Mouse (Mus musculus): ENCODE results near the gene Tubgcp2.
A peak's percentile ranks its signal among the peaks of the same experiment; 100 is the strongest.

Tubgcp2 gene

DNA sequence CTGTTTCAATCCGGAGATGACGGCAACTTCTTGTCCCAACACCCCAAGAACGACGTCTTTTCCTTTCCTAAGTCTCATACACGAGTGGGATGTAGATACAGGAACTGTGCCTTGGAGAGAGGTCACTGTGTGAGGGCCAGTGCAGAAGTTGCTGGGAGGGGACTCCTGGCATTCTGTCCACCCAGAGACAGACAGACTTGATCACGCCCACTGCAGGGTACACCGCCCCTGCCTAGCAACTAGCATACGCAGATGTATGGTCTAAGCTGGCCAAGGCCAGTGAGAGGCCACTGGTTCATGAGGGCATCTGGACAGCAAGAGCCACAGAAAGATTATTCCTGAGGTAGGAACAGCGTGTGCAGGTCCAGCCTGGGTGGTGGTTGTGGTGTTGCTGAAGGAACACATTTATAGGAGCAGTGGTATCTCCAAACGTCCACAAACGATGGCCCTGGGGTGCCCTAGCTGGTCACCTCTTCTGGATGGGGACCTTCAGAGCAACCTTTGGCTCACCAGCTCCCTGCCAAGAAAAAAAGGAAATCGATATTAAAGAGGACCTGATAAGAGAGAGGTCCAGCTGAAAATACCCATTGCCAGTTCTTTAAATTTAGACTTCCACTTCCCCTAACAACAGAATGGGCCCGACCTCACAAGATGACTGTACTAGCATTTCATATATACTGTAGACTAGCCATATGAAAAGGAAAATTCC, 57.3 kb downstream of the Tubgcp2 start:
- no peak for DNase-seq (ENCODE audit: extremely low spot score)

DNA sequence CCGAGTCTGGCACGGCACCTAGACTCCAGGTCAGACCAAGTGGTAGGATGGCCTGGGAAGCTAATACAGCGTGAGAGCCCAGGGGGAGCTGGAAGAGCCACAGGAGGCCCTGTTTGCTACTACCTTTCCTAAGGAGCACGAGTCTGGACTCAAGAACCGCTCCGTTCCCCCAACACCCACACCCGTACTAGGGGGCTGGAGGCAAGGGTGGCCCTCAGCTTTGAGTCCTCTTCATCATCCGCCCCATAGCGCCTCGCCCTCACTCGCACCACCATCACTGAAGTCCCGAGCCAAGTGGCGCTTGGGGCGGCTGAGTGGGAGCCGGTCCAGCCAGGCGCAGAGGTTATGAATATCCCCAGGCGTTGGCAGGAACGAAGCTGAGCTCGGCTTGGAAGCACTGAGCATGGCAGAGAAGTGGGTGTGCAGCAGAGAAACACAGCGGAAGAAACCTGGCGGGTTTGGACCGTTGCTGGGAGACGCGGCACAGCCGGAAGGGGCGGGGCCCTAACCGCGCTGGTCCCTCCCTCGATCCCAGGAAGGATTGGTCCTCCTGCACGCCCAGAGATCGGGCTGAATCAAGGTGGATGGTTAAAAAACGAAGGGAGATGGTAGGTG, 58.1 kb downstream of the Tubgcp2 start, which contains the start of gene 6430531B16Rik:
6430531B16Rik (minus strand) TSS at position 478 of the 615 bp plus-strand sequence.
- DNase-seq (ENCODE audit: extremely low spot score), result peak; percentile 77

GRCm38 (mm10) chr7:139975471-139975870, 61.0 kb downstream of the Tubgcp2 start:
- DNase-seq (ENCODE audit: extremely low spot score), result no peak

DNA sequence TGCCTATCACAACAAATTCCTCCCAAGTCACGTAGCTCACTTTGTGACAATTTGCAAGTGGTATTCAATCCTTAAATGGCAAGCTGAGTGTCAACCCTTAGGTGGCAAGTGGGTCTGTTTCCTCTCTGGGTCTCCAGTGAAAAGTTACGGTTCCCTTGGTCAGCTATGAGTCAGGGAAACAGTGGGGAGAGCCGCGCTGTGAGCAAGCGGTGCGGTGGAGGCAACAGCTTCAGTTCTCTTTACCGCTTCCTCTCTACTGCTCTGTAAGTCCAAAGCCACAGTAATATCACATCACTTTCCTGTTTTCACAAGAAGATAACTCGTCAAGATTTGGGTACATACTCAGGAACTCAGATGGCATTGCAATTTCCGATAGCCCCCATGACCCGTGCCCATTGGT, 62.2 kb downstream of the Tubgcp2 start:
- no peak for DNase-seq (ENCODE audit: extremely low spot score)

- DNase-seq (ENCODE audit: extremely low spot score), result no peak
These were observed 63.5 kb downstream of the Tubgcp2 start for GRCm38 (mm10) chr7:139972923-139973331.

- DNase-seq (ENCODE audit: extremely low spot score), result no peak
These were observed 65.0 kb downstream of the Tubgcp2 start for GRCm38 (mm10) chr7:139971436-139971835.

DNA sequence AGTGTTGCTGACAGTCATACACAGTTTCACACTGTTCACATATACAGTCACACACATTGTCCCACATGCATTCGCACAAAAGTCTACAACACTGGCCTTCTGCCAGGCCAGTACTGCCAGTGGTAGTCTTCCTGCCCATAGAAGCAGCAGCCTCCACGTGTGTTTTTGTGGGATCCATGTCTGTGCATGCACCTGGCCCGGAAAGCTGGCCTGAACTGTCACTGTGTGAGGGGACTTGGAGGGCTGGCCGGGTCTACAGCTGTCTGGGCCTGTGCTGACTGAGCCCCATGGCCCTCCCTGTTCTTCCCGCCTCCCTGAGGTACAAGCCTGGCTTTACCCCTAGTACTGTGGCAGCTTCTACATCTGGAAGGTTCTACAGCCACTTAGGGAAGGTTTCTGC, 65.5 kb downstream of the Tubgcp2 start:
- no peak for DNase-seq (ENCODE audit: extremely low spot score)

DNA sequence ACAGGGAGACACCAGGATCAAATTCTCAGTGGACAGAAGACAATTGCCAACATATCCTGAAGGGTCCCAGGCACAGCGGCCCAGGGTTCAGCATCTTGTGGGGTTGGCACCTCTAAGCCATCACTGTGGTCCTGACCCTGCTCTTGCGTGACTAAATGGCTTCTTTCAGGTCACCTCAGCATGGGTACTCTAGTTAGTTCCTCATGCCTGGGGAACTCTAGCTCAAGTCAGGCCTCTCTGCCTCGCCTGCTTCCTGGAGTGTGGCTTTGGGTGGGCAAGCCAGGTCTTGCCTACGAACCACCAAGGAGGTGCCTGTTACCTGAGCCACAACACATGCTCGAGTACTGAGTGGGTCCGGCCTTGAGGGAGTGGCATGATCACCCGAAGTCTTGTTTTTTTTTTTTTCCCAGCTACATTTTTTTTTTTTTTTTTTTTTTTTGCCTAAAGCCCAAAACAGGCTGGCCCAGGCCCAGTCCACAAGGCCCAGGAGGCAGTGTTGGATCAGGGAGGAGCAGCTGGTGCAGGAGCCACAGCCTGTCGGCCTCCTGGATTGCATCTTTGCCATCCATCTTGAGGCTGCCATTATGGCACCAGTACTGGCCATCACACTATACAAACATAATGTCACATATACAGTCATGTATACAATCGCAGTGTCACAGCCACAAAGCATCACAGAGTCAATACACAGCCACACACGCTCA, 66.1 kb downstream of the Tubgcp2 start:
- no peak for DNase-seq (ENCODE audit: extremely low spot score)

DNA sequence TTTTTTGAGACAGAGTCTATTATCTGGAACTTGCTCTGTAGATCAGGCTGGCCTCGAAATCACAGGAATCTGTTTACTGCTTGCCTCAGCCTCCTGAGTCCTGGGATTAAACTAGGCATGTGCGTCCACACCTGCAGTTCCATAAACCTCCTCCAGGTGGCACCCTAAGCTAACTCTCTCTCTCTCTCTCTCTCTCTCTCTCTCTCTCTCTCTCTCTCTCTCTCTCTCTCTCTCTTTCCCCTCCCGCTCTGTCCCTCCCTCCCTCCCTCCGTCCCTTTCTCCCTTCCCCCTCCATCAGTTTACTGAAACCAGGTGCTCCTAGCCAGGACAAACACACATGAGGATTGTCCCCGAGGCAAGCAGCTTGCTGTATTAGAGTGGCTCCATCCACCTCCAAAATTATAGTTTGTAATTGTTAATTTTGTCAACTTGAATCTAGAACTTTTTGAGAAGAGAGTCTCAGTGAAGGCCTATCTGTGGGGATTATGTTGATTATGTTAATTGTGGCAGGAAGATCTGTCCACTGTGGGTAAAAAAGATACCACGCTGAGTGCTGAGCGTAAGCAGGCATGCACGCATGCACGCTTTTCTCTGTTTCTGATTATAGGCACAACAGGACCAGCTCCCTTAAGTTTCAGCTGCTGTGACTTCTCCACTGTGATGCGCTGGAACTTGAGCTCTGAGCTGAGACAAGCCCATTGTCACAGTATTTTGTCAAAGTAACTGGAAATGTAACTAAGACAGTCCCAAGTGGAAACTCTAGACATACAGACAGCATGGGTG, 66.9 kb downstream of the Tubgcp2 start:
- peak; percentile 78 for DNase-seq (ENCODE audit: extremely low spot score)

DNA sequence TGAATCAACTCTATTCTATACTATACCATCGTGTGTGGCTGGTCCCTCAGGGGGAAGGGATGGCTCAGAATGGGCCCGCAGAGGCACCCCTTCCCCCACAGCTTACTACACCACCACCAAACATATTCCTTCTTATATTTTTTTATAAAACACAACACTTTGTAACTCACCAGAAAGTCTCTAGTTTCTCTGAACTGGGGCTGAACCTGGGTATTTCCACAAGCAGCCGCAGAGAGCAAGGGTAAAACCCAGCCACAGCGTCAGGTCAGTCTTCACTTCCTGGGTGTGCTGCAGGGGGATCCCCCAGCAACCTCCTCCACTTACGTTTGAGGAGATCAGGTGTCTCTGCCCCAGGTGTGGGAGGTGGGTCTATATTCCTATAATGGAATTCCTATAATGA, 68.0 kb downstream of the Tubgcp2 start:
- no peak for DNase-seq (ENCODE audit: extremely low spot score)

GRCm38 (mm10) chr7:139967175-139967574, 69.3 kb downstream of the Tubgcp2 start:
- no peak for DNase-seq (ENCODE audit: extremely low spot score)

DNA sequence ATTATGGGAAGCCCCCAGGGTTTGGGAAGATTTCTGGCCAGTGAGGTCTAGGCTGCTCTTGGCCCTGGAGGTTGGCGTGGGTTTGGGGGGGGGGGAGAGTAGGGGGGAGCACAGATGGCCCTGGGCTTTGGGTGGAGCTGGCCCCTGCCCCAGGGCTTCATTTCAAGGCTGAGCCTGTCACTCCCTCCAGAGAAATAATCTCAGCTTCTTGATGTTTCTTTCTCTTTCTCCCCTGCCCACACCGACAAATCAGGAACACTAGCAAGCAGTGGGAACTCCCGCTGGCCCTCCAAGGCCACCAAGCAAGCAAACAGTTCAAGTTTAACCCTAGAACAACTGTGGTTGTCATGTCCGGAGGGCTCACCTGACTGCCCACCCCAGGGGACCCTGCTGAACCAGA, 72.7 kb downstream of the Tubgcp2 start:
- DNase-seq (ENCODE audit: extremely low spot score), result no peak

- DNase-seq (ENCODE audit: extremely low spot score), result no peak
These were observed 75.3 kb downstream of the Tubgcp2 start for GRCm38 (mm10) chr7:139961141-139961540.

DNA sequence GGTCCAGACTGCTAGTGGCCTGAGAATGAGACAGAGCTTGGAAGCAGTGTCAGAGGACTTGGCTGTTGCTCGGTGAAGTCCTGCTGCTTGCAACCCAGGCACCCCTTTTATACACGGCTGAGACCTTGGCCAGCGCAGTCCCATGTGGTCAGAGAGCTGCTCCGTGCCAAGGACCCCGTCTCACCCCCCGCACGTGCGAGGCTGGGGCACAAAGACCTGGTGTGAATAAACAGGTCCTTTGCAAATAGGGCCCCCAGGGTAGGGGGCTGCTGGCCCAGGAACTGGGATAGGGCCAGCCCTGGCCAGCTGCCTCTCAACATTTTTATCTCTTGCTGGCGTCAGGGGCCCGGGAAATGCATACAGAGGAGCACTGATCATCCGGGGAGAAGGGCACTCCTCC, 78.5 kb downstream of the Tubgcp2 start:
- DNase-seq (ENCODE audit: extremely low spot score), result no peak

GRCm38 (mm10) chr7:139957437-139957836, 79.0 kb downstream of the Tubgcp2 start:
- no peak for DNase-seq (ENCODE audit: extremely low spot score)

DNA sequence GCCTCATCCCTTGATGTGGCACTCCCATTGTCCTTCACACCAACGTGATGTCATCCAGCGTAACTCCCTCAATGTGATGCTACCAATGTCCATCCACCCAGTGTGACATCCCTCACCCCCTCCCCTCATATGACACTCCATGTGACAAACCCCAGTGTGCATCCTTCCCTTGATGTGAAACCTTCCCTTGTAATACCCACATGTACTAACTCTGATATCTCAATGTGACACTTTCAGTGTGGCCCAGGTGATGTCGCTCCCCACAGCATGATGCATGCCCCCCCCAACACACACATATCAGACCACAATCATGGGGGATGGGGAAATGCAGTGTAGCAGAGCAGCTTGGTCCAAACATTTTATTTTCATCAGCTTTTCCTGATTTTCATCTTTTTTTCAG, 79.8 kb downstream of the Tubgcp2 start:
- DNase-seq (ENCODE audit: extremely low spot score), result no peak

DNA sequence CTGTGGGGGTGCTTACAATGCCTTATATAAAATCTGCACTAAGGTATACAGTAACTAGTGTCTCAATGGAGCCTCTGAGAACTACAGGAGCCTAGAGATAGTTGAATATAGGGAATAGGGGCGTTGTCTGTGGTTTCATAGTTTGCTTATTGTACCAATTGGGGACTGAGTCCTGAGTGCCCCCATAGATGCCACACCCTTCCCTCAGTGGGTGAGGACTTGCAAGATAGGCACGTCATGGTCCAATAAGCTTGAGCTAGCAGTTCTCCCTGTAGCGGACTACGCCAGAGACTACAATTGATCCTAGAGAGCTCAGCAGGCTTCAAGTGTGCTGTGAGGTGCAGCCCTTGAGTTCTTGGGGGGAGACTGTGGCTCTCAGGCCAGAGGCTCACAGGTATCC, 81.0 kb downstream of the Tubgcp2 start:
- DNase-seq (ENCODE audit: extremely low spot score), result no peak

GRCm38 (mm10) chr7:139951991-139952633, 84.4 kb downstream of the Tubgcp2 start:
- DNase-seq (ENCODE audit: extremely low spot score), result peak; percentile 42

- peak; percentile 33 for DNase-seq (ENCODE audit: extremely low spot score)
These were observed 85.4 kb downstream of the Tubgcp2 start for GRCm38 (mm10) chr7:139951079-139951478.

DNA sequence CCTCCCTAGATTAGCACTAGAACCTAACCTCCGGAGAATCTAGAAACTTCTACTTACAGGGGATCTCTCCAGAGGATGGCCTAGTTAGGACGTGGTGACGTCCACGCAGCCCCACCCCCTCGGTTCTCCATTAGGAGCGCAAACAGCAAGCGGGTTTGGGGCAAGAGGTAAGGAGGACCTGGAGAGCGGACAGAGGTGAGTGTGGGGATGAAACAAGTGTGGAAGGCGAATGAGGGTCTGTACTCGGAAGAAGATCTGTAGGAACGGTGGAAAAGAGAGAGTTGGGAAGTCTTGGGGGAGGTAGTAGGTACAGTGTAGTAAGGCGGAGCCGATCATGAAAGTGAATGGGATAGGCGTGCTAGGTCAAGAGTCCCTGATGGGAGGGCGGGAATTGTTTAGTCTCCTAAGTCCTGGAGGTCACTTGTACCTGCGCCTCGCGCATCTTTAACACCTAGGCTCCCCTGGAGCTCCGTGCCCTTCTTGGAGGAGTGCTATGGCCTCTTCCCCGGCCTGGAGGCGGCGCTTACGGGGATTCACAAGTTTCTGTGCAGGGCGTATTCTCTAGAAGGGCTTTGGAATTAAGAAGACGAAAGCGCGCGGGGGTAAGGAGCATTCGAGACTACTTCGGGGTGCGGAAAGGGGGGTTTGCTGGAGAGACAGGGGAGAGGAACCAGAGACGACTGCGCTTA, 86.0 kb downstream of the Tubgcp2 start:
- peak; percentile 66 for DNase-seq (ENCODE audit: extremely low spot score)

DNA sequence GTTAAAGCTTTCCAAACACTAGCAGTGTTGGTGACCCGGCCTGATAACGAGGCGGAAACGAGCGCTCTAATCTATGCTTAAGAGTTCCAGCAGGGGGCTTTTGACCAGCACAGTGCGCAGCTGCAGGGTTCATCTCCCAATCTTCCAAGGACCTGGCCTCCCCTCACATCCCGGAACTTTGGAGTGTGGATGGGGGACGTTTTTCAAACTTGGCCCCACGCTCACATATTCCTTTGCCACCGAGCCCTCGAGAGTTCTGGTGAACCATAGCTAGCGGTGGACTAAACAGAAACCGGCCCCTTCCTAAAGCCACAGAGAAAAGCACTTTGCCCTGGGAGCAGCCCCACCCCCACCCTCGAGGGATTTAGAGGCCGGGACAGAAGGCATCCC, 86.6 kb downstream of the Tubgcp2 start:
- DNase-seq (ENCODE audit: extremely low spot score), result no peak
